8 mouse cellular contexts compared by ENCODE assay signal in genomic region chr6:82040834-82041487, GRCm38 (mm10). TPM values are rescaled to one million over a fixed set of nuclear protein-coding genes. Genes with fewer than 3 reads are reported as not detected.
A peak's percentile ranks its signal among the peaks of the same experiment; 100 is the strongest.
DNase-seq lines count a peak whose midpoint lies in the region; ATAC-seq and TF ChIP-seq lines count a peak whose summit lies in the region.

Gene Eva1a (plus strand): TSS chr6:82041043.

- no peak within 1 kb of the TSS for H3K27ac ChIP-seq in heart, embryonic 11.5 days (ENCODE audit: low read depth, low read length)
- H3K27ac ChIP-seq in thymus, adult 2 months (ENCODE audit: control insufficient read depth, insufficient read depth, low read length), result no peak within 1 kb of the TSS
- H3K27ac ChIP-seq in neural tube, embryonic 15.5 days (replicated peaks), result no peak within 1 kb of the TSS

- H3K4me3 ChIP-seq in heart, embryonic 11.5 days (ENCODE audit: low read depth, low read length), result peak within 1 kb of the TSS; percentile 69
- peak within 1 kb of the TSS; percentile 25 for H3K4me3 ChIP-seq in thymus, adult 2 months (ENCODE audit: control insufficient read depth, insufficient read depth, low read length)
- H3K4me3 ChIP-seq in neural tube, embryonic 15.5 days (replicated peaks), result peak within 1 kb of the TSS; percentile 44

- no peaks in the 10 kb centered on the region for H3K9me3 ChIP-seq in heart, embryonic 11.5 days (replicated peaks; ENCODE audit: control insufficient read depth, low read length)
- no peaks in the 10 kb centered on the region for H3K9me3 ChIP-seq in neural tube, embryonic 15.5 days (replicated peaks)

- no peak for TF ChIP-seq CTCF in thymus, adult 2 months (IDR thresholded peaks at IDR 0.05; ENCODE audit: borderline replicate concordance, control insufficient read depth, extremely low read depth, insufficient read depth, low read length, poor library complexity)

- peaks cover 8% of the 10 kb centered on the region for H3K4me1 ChIP-seq in heart, embryonic 11.5 days (ENCODE audit: control insufficient read depth, insufficient read depth, low read length)
- H3K4me1 ChIP-seq in thymus, adult 2 months (replicated peaks; ENCODE audit: control insufficient read depth, insufficient read depth, low read length), result no peaks in the 10 kb centered on the region
- peaks cover 19% of the 10 kb centered on the region for H3K4me1 ChIP-seq in neural tube, embryonic 15.5 days

- WGBS in heart, embryonic 11.5 days (ENCODE audit: insufficient replicate concordance), result 8% methylated on average over 11 of the region's 11 CpGs
- WGBS in thymus, adult 2 months, result 4% methylated on average over 11 of the region's 11 CpGs
- WGBS in neural tube, embryonic 15.5 days, result 17% methylated on average over 11 of the region's 11 CpGs

- no peak for DNase-seq in heart, adult 11 months
- DNase-seq in thymus, adult 2 months, result no peak
- DNase-seq in thymus, adult 18-20 months, result no peak
- DNase-seq in layer of hippocampus, postnatal 36 days, result no peak
- no peak for DNase-seq in right cerebral cortex, adult 18-20 months
- no peak for DNase-seq in thymus, postnatal 4 days

- no peak for ATAC-seq in heart, embryonic 11.5 days (replicated peaks; ENCODE audit: insufficient number of reproducible peaks, low FRiP score, low TSS enrichment)
- no peak for ATAC-seq in neural tube, embryonic 15.5 days (ENCODE audit: low FRiP score)

- no peaks in the 10 kb centered on the region for H3K36me3 ChIP-seq in heart, embryonic 11.5 days (ENCODE audit: control insufficient read depth, insufficient read depth, low read length)
- no peaks in the 10 kb centered on the region for H3K36me3 ChIP-seq in thymus, adult 2 months (ENCODE audit: control insufficient read depth, insufficient read depth, low read length)
- H3K36me3 ChIP-seq in neural tube, embryonic 15.5 days, result no peaks in the 10 kb centered on the region

- no peak for TF ChIP-seq POLR2A in thymus, adult 2 months (IDR thresholded peaks at IDR 0.05; ENCODE audit: control insufficient read depth, extremely low read depth, insufficient read depth, low read length, poor library complexity)

- peak within 1 kb of the TSS; percentile 98 for H3K4me2 ChIP-seq in heart, embryonic 11.5 days
- peak within 1 kb of the TSS; percentile 84 for H3K4me2 ChIP-seq in neural tube, embryonic 15.5 days

- peaks cover 19% of the 10 kb centered on the region for H3K27me3 ChIP-seq in heart, embryonic 11.5 days (ENCODE audit: control insufficient read depth, insufficient read depth, low read length)
- no peaks in the 10 kb centered on the region; the same call in 1 of the 2 replicates for H3K27me3 ChIP-seq in thymus, adult 2 months (ENCODE audit: control insufficient read depth, insufficient read depth, low read length)
- H3K27me3 ChIP-seq in neural tube, embryonic 15.5 days (replicated peaks), result peaks cover 48% of the 10 kb centered on the region

- peak within 1 kb of the TSS; percentile 72 for H3K9ac ChIP-seq in heart, embryonic 11.5 days (ENCODE audit: low read depth, low read length)
- peak within 1 kb of the TSS; percentile 33 for H3K9ac ChIP-seq in neural tube, embryonic 15.5 days (replicated peaks)

RNA-seq across cellular contexts. Expression of gene Eva1a, which starts in this region (rescaled TPM):
- 5.0 and 6.4 TPM in 2 replicates for polyA plus RNA-seq in heart, embryonic 11.5 days (2014; fragmentation: Nextera tagmentation; extraction: Ambion mirVana)
- polyA plus RNA-seq in thymus, adult 2 months (2012; rRNA removed), result 2.5 and 3.1 TPM in 2 replicates
- total RNA-seq in layer of hippocampus, postnatal 36 days (2021), result 10 to 100 TPM; 13.9 to 16.8 TPM
- 0.79 and 3.4 TPM in 2 replicates for polyA plus RNA-seq in neural tube, embryonic 15.5 days (2015; fragmentation: Nextera tagmentation; extraction: Ambion mirVana)
